Mouse (Mus musculus) forebrain, embryonic 12.5 days (tissue): ENCODE results near the gene Dnajc4. TPM values are rescaled to one million over a fixed set of nuclear protein-coding genes. Genes with fewer than 3 reads are reported as not detected.
A peak's percentile ranks its signal among the peaks of the same experiment; 100 is the strongest.

Experiments used
- ATAC-seq: fragments of 200-750 bp; cut with Nextera tagmentation; 2 replicates; pipeline ENCODE4 v1.8.0; 2017; ENCODE audit warnings: moderate TSS enrichment; ENCODE audit not compliant: low FRiP score
- H3K27ac ChIP-seq: fragments of 300-500 bp; sonication (generic); 2 replicates; pipeline ENCODE4 v1.5.1; 2016; ENCODE audit warnings: mild to moderate bottlenecking
- H3K27me3 ChIP-seq: fragments of 300-500 bp; sonication (generic); 2 replicates; pipeline ENCODE4 v1.6.1; 2016; ENCODE audit warnings: mild to moderate bottlenecking
- H3K36me3 ChIP-seq: fragments of 300-500 bp; sonication (generic); replicated peaks from 2 replicates; pipeline ENCODE4 v1.6.1; 2016; ENCODE audit warnings: mild to moderate bottlenecking
- H3K4me1 ChIP-seq: fragments of 300-500 bp; sonication (generic); 2 replicates; pipeline ENCODE4 v1.6.1; 2016
- H3K4me2 ChIP-seq: fragments of 300-500 bp; sonication (generic); 2 replicates; pipeline ENCODE4 v1.6.1; 2016; ENCODE audit warnings: mild to moderate bottlenecking, moderate library complexity
- H3K4me3 ChIP-seq: fragments of 300-500 bp; sonication (generic); replicated peaks from 2 replicates; pipeline ENCODE4 v1.5.1; 2016; ENCODE audit warnings: mild to moderate bottlenecking
- H3K9ac ChIP-seq: fragments of 300-500 bp; sonication (generic); 2 replicates; pipeline ENCODE4 v1.6.1; 2016; ENCODE audit warnings: mild to moderate bottlenecking
- H3K9me3 ChIP-seq: fragments of 300-500 bp; sonication (generic); 2 replicates; pipeline ENCODE4 v1.6.1; 2016
- WGBS: fragments of 180-500 bp; shearing (Covaris S2); methylation state at CpG from one replicate; pipeline ENCODE4 v1.1.7; 2016; 5-methylcytosine and 5-hydroxymethylcytosine counted together
- polyA plus RNA-seq: library from polyadenylated mRNA; unstranded; fragments of >200 nt; fragmentation: Nextera tagmentation; extraction: Ambion mirVana; gene quantifications from 2 replicates; pipeline ENCODE4 v1.2.1, GENCODE M21; 2016

Gene Dnajc4
- polyA plus RNA-seq, 1 experiment from 2014 or later = 18.8 TPM

DNA sequence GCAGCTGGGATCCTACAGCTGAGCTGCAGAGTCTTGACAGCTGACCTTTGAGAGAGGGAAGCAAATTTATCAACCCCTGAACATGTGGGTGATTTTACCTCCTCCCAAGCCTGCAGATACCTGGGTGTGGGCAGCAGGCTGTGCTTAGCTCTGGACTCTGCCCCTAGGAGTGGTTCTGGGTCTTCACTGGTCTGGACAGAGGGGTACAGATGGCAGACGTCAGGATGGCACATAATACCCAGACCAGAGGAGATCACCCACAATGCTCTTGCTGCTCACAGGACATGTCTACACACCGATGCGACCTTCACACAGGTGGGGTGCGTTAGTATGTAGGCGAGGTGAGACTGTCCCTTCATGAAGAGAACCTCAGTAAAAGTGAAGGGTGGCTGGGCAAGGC, 42.8 kb downstream of the Dnajc4 start:
- Histone ChIP-seq H3K36me3 (0 out of 2 replicates have a peak, but pooled peaks cover 16% of the 10 kb centered on the region), H3K27me3 (no peaks in the 10 kb centered on the region), H3K9ac (no peak overlapping the region), H3K4me3 (0 out of 2 replicates have a peak overlapping the region, but pooled peaks have one; percentile 60), H3K4me2 (0 out of 2 replicates have a peak overlapping the region, but pooled peaks have one; percentile 98), H3K27ac (no peak overlapping the region), H3K9me3 (no peaks in the 10 kb centered on the region), H3K4me1 (peaks cover 18% of the 10 kb centered on the region)
- 88% methylated on average over 5 of the region's 5 CpGs for WGBS
- ATAC-seq = no peak

DNA sequence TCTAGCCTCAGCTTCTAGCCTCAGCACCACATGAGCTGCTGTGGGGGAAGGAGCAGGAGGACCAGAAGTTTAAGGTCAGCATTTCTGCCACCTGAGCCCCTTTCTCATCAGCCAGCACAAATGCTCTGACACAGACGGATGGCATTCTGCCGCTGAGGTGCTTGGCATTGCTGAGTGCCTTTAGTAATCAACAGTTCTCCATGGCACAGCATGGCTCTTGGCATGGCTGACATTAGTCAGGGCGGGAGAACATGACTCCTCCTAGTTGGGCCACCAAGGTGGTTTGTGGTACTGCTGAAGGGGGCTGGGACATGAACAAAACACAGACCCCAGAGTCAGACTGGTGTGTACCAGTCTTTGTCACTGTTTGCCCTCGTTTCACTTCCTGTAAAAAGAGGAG, 44.2 kb downstream of the Dnajc4 start:
- Histone ChIP-seq H3K9ac (no peak overlapping the region), H3K36me3 (0 out of 2 replicates have a peak, but pooled peaks cover 11% of the 10 kb centered on the region), H3K4me1 (peaks cover 18% of the 10 kb centered on the region), H3K4me2 (no peak overlapping the region), H3K9me3 (no peaks in the 10 kb centered on the region), H3K27me3 (no peaks in the 10 kb centered on the region), H3K27ac (no peak overlapping the region), H3K4me3 (no peak overlapping the region)
- ATAC-seq = no peak
- WGBS = 82% methylated on average over 4 of the region's 4 CpGs

DNA sequence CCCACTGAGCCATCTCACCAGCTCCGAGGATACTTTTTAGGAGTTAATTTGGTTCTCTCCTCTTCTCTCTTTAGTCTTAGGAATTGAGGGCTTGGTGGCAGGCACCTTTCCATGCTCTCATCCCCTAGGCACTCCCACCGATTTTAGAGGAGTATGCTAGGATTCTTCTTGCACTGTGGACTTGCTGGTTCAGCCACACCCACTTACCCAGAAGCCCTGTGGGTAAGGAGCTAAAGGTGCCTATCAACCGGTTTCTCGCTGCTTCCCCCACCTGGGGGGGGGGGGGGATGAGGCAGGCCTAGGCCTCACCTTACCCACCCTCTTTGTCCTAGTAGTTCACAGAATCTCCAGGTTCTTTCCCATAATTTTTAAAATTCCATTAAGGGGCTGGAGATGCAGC, 44.6 kb downstream of the Dnajc4 start:
- no peak for ATAC-seq
- Histone ChIP-seq H3K9me3 (no peaks in the 10 kb centered on the region), H3K4me1 (peaks cover 19% of the 10 kb centered on the region), H3K36me3 (0 out of 2 replicates have a peak, but pooled peaks cover 11% of the 10 kb centered on the region), H3K27ac (no peak overlapping the region), H3K4me3 (no peak overlapping the region), H3K27me3 (no peaks in the 10 kb centered on the region), H3K9ac (no peak overlapping the region), H3K4me2 (no peak overlapping the region)
- WGBS = 69% methylated on average over 4 of the region's 4 CpGs

DNA sequence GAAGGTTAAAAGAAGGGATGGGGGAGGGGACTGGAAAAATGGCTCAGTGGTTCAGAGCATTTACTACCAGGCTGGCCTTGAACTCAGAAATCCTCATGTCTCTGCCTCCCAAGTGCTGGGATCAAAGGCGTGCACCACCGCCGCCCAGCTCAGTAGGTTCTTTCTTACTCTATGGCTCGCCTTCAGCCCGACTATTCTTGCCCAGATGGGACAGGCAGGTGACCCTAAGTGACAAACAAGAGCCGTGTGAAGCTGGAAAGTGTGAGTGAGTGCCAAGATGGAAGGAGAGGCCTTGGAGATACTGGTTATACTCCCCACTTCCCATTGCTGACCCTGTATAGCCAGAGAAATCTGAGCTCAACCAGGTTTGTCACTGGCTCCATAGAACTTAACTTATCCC, 48.7 kb downstream of the Dnajc4 start:
- Histone ChIP-seq H3K4me2 (no peak overlapping the region), H3K4me1 (peaks cover 32% of the 10 kb centered on the region), H3K9ac (no peak overlapping the region), H3K27me3 (no peaks in the 10 kb centered on the region), H3K27ac (no peak overlapping the region), H3K36me3 (0 out of 2 replicates have a peak, but pooled peaks cover 11% of the 10 kb centered on the region), H3K9me3 (no peaks in the 10 kb centered on the region), H3K4me3 (no peak overlapping the region)
- ATAC-seq = no peak
- 95% methylated on average over 6 of the region's 6 CpGs for WGBS

DNA sequence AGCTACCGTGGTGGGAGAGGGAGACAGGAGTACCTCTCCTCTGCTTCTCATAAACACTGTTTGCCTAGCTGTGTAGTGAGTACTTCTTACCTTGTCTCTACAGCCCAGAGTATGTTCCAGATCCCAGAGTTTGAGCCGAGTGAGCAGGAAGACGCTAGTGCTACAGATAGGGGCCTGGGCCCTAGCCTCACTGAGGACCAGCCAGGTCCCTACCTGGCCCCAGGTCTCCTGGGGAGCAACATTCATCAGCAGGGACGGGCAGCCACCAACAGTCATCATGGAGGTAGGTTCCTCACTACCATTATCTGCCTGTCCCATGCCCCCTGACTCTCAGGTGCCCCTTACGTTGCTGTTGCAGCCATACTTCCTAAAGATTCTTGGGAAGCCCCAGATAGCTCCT, 49.6 kb downstream of the Dnajc4 start:
- peak overlapping the region; percentile 99 for H3K4me2 ChIP-seq
- peak overlapping the region; percentile 91 for H3K9ac ChIP-seq
- WGBS = 24% methylated on average over 5 of the region's 5 CpGs
- H3K27ac ChIP-seq = peak overlapping the region; percentile 95
- peak overlapping the region; percentile 83 for H3K4me3 ChIP-seq
- H3K27me3 ChIP-seq = no peaks in the 10 kb centered on the region
- ATAC-seq = peak; percentile 1; the same call in 1 of the 2 replicates
- H3K36me3 ChIP-seq = 0 out of 2 replicates have a peak, but pooled peaks cover 11% of the 10 kb centered on the region
- peaks cover 32% of the 10 kb centered on the region for H3K4me1 ChIP-seq
- no peaks in the 10 kb centered on the region for H3K9me3 ChIP-seq

DNA sequence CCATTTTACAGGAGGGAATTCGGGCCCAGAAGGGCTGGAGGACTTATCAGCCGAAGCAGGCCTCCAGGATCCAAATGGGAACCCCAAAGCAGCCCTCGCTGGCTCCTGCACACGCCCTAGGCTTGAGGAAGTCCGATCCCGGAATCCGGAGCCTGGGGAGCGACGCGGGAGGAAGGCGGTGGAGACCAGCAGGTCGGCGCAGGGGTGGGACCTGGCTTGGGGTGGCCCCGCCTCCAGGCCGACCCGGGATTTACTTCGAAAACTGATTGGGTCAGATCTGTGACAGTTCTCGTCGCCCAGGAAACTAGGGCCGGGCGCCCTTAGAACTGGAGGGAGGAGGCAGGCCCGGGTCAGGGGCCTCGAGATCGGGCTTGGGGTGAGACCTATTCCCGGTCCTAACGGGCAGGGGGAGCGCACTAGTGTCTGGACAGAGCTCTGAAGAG, 50.1 kb downstream of the Dnajc4 start, which contains the start of gene Gpr137:
Gene Gpr137, minus strand, starts transcription at position 232 of the 443 bp plus-strand sequence.
- H3K36me3 ChIP-seq = 0 out of 2 replicates have a peak, but pooled peaks cover 11% of the 10 kb centered on the region
- H3K9ac ChIP-seq = peak within 1 kb of the TSS; percentile 91
- ATAC-seq = peak; percentile 85
- H3K4me1 ChIP-seq = peaks cover 32% of the 10 kb centered on the region
- H3K9me3 ChIP-seq = no peaks in the 10 kb centered on the region
- H3K27me3 ChIP-seq = no peaks in the 10 kb centered on the region
- peak within 1 kb of the TSS; percentile 95 for H3K27ac ChIP-seq
- under 1% methylated on average over 27 of the region's 27 CpGs for WGBS
- peak within 1 kb of the TSS; percentile 83 for H3K4me3 ChIP-seq
- H3K4me2 ChIP-seq = peak within 1 kb of the TSS; percentile 99

DNA sequence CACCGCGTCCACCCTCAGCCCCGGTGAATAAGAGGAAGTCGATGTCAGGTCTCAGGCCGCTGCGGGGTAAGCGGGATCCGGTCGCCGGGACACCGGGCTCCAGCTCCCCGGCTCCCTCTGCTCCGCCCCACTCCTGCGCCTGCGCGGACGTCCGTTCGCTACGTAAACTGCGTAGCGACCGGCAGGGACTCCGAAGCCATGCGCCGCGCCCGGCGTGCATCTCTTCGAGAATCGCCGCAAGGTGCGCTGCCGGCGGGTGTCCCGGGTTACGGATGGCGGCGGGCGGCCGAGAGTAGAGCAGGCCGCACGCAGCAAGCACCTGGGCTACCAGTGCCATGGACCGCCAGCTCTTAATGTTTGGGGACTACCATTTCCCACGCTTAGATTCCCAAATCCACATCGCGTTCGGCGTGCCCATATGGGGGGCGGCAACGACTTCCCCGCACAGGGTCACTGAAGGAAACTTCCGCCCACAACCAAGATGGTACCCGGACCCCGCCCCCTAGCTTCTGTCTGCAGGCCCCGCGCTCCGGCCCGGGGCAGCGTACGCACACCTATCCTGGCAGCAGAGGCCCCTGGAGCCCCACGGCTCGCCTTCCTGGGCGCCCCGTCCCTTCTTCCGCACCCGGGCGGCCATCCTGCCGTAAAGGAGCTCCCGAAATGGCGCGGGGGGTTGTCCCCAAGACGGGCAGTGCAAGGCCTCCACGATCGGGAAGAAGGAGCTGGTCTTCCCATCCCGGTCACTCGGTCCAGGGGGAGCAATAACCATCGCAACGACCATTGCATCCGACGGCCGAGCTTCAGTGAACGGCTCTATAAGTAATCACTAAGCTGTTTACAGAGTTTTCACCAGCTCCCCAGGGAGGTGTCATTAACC, 50.8 kb downstream of the Dnajc4 start, which contains the start of gene Bad:
Gene Bad, plus strand, starts transcription at position 490 of the 877 bp plus-strand sequence.
- ATAC-seq = peak; percentile 87
- peaks cover 32% of the 10 kb centered on the region for H3K4me1 ChIP-seq
- H3K4me2 ChIP-seq = peak within 1 kb of the TSS; percentile 99
- peak within 1 kb of the TSS; percentile 83 for H3K4me3 ChIP-seq
- peak within 1 kb of the TSS; percentile 95 for H3K27ac ChIP-seq
- under 1% methylated on average over 83 of the region's 83 CpGs for WGBS
- no peaks in the 10 kb centered on the region for H3K9me3 ChIP-seq
- H3K9ac ChIP-seq = peak within 1 kb of the TSS; percentile 91
- no peaks in the 10 kb centered on the region for H3K27me3 ChIP-seq
- H3K36me3 ChIP-seq = 0 out of 2 replicates have a peak, but pooled peaks cover 6% of the 10 kb centered on the region

DNA sequence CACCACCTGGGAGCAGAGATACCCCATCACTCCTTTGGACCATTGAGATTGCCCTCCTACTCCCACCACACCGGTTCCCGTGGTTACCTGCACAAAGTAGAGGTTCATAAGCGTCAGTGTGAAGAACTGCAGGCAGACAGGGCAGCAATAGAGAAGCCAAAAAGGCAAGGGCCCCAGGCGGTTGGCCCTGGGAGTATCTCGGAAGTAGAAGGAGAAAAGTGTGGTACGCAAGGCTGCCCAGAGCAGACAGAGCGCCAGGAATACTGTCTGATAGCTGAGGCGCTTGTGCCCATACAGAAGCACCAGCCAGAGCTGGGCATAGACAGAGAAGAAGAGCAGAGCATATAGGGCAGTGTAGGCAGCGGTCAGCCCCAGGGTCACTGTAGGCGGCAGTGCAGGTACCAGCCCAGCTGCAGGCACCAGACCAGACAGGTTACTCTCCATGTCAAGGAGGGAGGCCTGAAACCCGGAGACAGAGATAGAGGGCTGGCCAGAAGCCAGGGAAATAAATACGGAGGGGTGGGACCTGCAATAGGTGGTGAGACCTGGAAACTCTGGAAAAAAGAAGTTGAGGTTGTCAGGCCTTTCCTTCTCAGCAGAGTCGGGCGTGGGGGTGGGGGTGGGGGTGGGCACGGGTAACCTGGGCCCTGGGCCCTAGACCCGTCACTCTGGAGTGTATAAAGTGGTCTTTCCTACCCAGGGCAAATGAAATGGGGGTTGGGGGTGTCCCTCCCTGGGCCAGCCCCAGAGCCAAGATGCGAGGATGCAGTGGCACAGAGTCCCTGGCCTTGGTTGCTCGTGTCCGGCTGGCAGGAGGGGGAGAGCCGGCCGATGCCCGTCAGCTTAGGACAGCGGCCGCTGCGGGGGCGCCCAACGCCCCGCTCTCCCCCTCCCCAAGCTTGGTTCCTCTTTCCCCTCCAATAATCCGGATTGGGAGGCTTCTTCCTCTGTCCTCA, 51.7 kb downstream of the Dnajc4 start:
- Histone ChIP-seq H3K9ac (peak overlapping the region; percentile 91), H3K9me3 (no peaks in the 10 kb centered on the region), H3K4me3 (peak overlapping the region; percentile 83), H3K4me1 (peaks cover 32% of the 10 kb centered on the region), H3K36me3 (0 out of 2 replicates have a peak, but pooled peaks cover 6% of the 10 kb centered on the region), H3K27me3 (peaks cover 8% of the 10 kb centered on the region), H3K4me2 (peak overlapping the region; percentile 99), H3K27ac (peak overlapping the region; percentile 95; the same call in 1 of the 2 replicates)
- peak; percentile 4 for ATAC-seq
- WGBS = 20% methylated on average over 29 of the region's 29 CpGs

DNA sequence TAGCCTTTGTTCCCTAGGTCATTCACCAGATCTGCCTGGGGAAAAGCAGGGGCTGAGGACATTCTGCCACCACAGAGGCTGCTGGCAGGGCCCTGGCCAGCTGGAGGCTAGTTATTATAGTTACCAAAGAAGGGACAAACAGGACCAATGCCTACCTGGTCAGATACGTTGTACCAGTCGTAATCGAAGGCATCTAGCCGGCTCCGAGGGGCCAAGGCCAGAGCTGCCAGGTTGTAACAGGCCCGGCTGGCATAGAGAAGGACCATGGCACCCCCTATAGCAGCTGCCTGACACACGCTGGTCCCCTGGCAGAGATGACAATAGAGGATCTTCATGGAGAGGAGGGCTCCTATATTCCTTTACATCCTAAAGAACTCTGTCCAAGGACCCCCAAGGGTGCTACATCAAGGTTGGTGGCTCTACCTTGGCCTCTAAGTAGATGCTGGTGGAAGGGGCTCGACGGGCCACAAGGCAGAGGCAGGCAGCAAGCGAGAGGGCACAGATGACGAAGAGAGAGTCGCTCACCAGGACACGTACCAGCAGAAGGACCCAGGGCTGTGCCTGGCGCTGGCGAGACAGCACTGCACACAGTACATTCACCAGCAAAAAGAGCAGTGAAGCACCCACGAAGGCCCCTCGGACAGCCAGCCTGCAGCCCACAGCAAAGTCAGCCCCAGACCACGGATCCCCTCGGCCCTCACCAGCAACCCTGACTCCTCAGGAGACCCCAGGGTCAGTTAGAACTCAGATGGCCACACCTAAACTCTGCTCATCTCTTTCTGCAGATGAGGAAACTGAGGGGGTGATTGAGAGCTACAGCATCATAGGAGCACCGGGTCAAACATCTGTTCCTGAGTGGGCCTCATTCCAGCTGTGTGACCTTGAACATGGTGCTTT, 53.0 kb downstream of the Dnajc4 start:
- peak overlapping the region; percentile 99 for H3K4me2 ChIP-seq
- H3K27me3 ChIP-seq = peaks cover 21% of the 10 kb centered on the region
- peaks cover 32% of the 10 kb centered on the region for H3K4me1 ChIP-seq
- no peaks in the 10 kb centered on the region for H3K36me3 ChIP-seq
- ATAC-seq = no peak
- H3K27ac ChIP-seq = no peak overlapping the region
- WGBS = 89% methylated on average over 20 of the region's 20 CpGs
- no peak overlapping the region for H3K4me3 ChIP-seq
- H3K9me3 ChIP-seq = no peaks in the 10 kb centered on the region
- no peak overlapping the region for H3K9ac ChIP-seq
